Mouse (Mus musculus) CH12.LX (cell line): ENCODE results near the gene Hist3h2a. TPM values are rescaled to one million over a fixed set of nuclear protein-coding genes. Genes with fewer than 3 reads are reported as not detected.

Experiments
- DNase-seq: peaks from one replicate; pipeline ENCODE4 v3.0.0-alpha.2; 2013; ENCODE audit errors: extremely low read depth
- H3K27ac ChIP-seq: 2 replicates; pipeline ENCODE4 v1.5.1; 2012; ENCODE audit warnings: low read depth, mild to moderate bottlenecking, control low read depth, moderate library complexity; ENCODE audit not compliant: insufficient read depth
- H3K27me3 ChIP-seq: replicated peaks from 2 replicates; pipeline ENCODE3; 2012; ENCODE audit warnings: inconsistent platforms
- H3K36me3 ChIP-seq, 2 experiments: replicated peaks in 1 of 2; 2 replicates each; pipeline versions ENCODE3 to v1.6.1; 2012; ENCODE audit warnings: inconsistent platforms in 1 of 2, low read length in 1 of 2, mild to moderate bottlenecking in 1 of 2, mixed read lengths in 1 of 2, moderate library complexity in 1 of 2; ENCODE audit not compliant: control insufficient read depth in 1 of 2, insufficient read depth in 1 of 2
- H3K4me1 ChIP-seq, 2 experiments: 2 replicates each; pipeline ENCODE4 v1.6.1; 2012; ENCODE audit warnings: inconsistent platforms in 1 of 2, moderate library complexity in 1 of 2; ENCODE audit not compliant: insufficient read depth in 2 of 2, control insufficient read depth in 1 of 2
- H3K4me2 ChIP-seq: 2 replicates; pipeline ENCODE4 v1.6.1; 2012; ENCODE audit warnings: low read depth, mild to moderate bottlenecking, control low read depth; ENCODE audit not compliant: poor library complexity, insufficient read depth, severe bottlenecking
- H3K4me3 ChIP-seq, 3 experiments: fragments of 150-350 bp in 1 of 3; sonication (generic) in 1 of 3; replicated peaks in 1 of 3; 2 replicates each; pipeline versions ENCODE3 to v1.5.1; 2011 to 2012; ENCODE audit warnings: low read depth in 2 of 3, low read length in 2 of 3, mild to moderate bottlenecking in 2 of 3, moderate library complexity in 2 of 3, control low read depth in 1 of 3, improper control_type of control experiment in 1 of 3, inconsistent platforms in 1 of 3, mixed read lengths in 1 of 3; ENCODE audit not compliant: poor library complexity in 1 of 3
- H3K79me2 ChIP-seq: replicated peaks from 2 replicates; pipeline ENCODE4 v1.6.1; 2012; ENCODE audit warnings: mild to moderate bottlenecking, moderate library complexity; ENCODE audit not compliant: control insufficient read depth, poor library complexity, insufficient read depth, severe bottlenecking; ENCODE audit errors: extremely low read depth
- H3K9ac ChIP-seq: 2 replicates; pipeline ENCODE4 v1.6.1; 2012; ENCODE audit warnings: low read depth, mild to moderate bottlenecking, control low read depth, moderate library complexity; ENCODE audit not compliant: insufficient read depth
- H3K9me3 ChIP-seq: replicated peaks from 2 replicates; pipeline ENCODE3; 2012; ENCODE audit warnings: low read length, inconsistent platforms, mixed read lengths
- CHD1 ChIP-seq: IDR thresholded peaks from 2 replicates; pipeline ENCODE4 v1.6.1; 2012; ENCODE audit warnings: low read depth, low read length, improper control_type of control experiment, inconsistent platforms
- CHD2 ChIP-seq: IDR thresholded peaks from 2 replicates; pipeline ENCODE4 v1.6.1; 2011; ENCODE audit warnings: low read length, improper control_type of control experiment
- CTCF ChIP-seq, 2 experiments: IDR thresholded peaks in 1 of 2; conservative IDR thresholded peaks in 1 of 2; 2 replicates each; pipeline ENCODE4 v1.5.1; 2011 to 2012; ENCODE audit warnings: low read depth in 2 of 2, low read length in 2 of 2, improper control_type of control experiment in 1 of 2, inconsistent platforms in 1 of 2, mild to moderate bottlenecking in 1 of 2, moderate library complexity in 1 of 2
- E2F4 ChIP-seq: IDR thresholded peaks from 2 replicates; pipeline ENCODE4 v1.6.1; 2011; ENCODE audit warnings: low read depth, low read length, improper control_type of control experiment; ENCODE audit not compliant: insufficient replicate concordance
- ELF1 ChIP-seq: IDR thresholded peaks from 2 replicates; pipeline ENCODE4 v1.6.1; 2014; ENCODE audit warnings: low read depth, mild to moderate bottlenecking, inconsistent platforms, low read length, improper control_type of control experiment
- EP300 ChIP-seq: IDR thresholded peaks from 2 replicates; pipeline ENCODE4 v1.6.1; 2011; ENCODE audit warnings: low read length, improper control_type of control experiment
- ETS1 ChIP-seq: conservative IDR thresholded peaks from 2 replicates; pipeline ENCODE4 v1.6.1; 2012; ENCODE audit warnings: low read depth, mild to moderate bottlenecking, inconsistent platforms, low read length, improper control_type of control experiment, moderate library complexity
- HCFC1 ChIP-seq: IDR thresholded peaks from 2 replicates; pipeline ENCODE4 v1.6.1; 2012; ENCODE audit warnings: low read depth, mild to moderate bottlenecking, inconsistent platforms, low read length, improper control_type of control experiment
- JUN ChIP-seq: IDR thresholded peaks from 2 replicates; pipeline ENCODE4 v1.6.1; 2011; ENCODE audit warnings: low read depth, mild to moderate bottlenecking, low read length, improper control_type of control experiment, moderate library complexity; ENCODE audit not compliant: insufficient read depth
- KAT2A ChIP-seq: IDR thresholded peaks from 2 replicates; pipeline ENCODE4 v1.6.1; 2012; ENCODE audit warnings: low read length, improper control_type of control experiment, inconsistent platforms; ENCODE audit not compliant: insufficient replicate concordance
- MAFK ChIP-seq: IDR thresholded peaks from 2 replicates; pipeline ENCODE4 v1.6.1; 2011; ENCODE audit warnings: low read length, improper control_type of control experiment; ENCODE audit not compliant: insufficient replicate concordance
- MAX ChIP-seq: IDR thresholded peaks from 2 replicates; pipeline ENCODE4 v1.6.1; 2011; ENCODE audit warnings: low read length, improper control_type of control experiment
- MAZ ChIP-seq: IDR thresholded peaks from 2 replicates; pipeline ENCODE4 v1.6.1; 2012; ENCODE audit warnings: low read depth, mild to moderate bottlenecking, inconsistent platforms, low read length, improper control_type of control experiment, moderate library complexity
- MXI1 ChIP-seq: IDR thresholded peaks from 2 replicates; pipeline ENCODE4 v1.6.1; 2011; ENCODE audit warnings: mild to moderate bottlenecking, low read depth, low read length, improper control_type of control experiment
- MYC ChIP-seq: IDR thresholded peaks from 2 replicates; pipeline ENCODE4 v1.6.1; 2011; ENCODE audit warnings: low read depth, mild to moderate bottlenecking, improper control_type of control experiment, low read length
- NELFE ChIP-seq: IDR thresholded peaks from 2 replicates; pipeline ENCODE4 v1.6.1; 2011; ENCODE audit warnings: low read depth, low read length, improper control_type of control experiment
- NRF1 ChIP-seq: IDR thresholded peaks from 2 replicates; pipeline ENCODE4 v1.6.1; 2014; ENCODE audit warnings: low read depth, mild to moderate bottlenecking, inconsistent platforms, low read length, improper control_type of control experiment, moderate library complexity
- POLR2A ChIP-seq: IDR thresholded peaks from 2 replicates; pipeline ENCODE4 v1.6.1; 2011; ENCODE audit warnings: low read depth, mild to moderate bottlenecking, improper control_type of control experiment, low read length
- RAD21 ChIP-seq: IDR thresholded peaks from 2 replicates; pipeline ENCODE4 v1.6.1; 2011; ENCODE audit warnings: low read depth, mild to moderate bottlenecking, low read length, improper control_type of control experiment, moderate library complexity
- SIN3A ChIP-seq: IDR thresholded peaks from 2 replicates; pipeline ENCODE4 v1.6.1; 2012; ENCODE audit warnings: low read length, improper control_type of control experiment, inconsistent platforms
- TCF12 ChIP-seq: IDR thresholded peaks from 2 replicates; pipeline ENCODE4 v1.6.1; 2014; ENCODE audit warnings: low read depth, mild to moderate bottlenecking, inconsistent platforms, low read length, improper control_type of control experiment
- UBTF ChIP-seq: IDR thresholded peaks from 2 replicates; pipeline ENCODE4 v1.6.1; 2012; ENCODE audit warnings: low read depth, mild to moderate bottlenecking, inconsistent platforms, low read length, improper control_type of control experiment, moderate library complexity
- USF2 ChIP-seq: conservative IDR thresholded peaks from 2 replicates; pipeline ENCODE4 v1.6.1; 2011; ENCODE audit warnings: low read depth, low read length, improper control_type of control experiment
- ZC3H11A ChIP-seq: IDR thresholded peaks from 2 replicates; pipeline ENCODE4 v1.6.1; 2012; ENCODE audit warnings: low read depth, mild to moderate bottlenecking, inconsistent platforms, low read length, improper control_type of control experiment
- ZKSCAN1 ChIP-seq: IDR thresholded peaks from 2 replicates; pipeline ENCODE4 v1.6.1; 2012; ENCODE audit warnings: low read depth, inconsistent platforms, low read length, improper control_type of control experiment, borderline replicate concordance
- ZNF384 ChIP-seq: IDR thresholded peaks from 2 replicates; pipeline ENCODE4 v1.6.1; 2012; ENCODE audit warnings: low read depth, low read length, improper control_type of control experiment, inconsistent platforms
- dilution Hi-C: fragments of 300-500 bp; cut with MboI; formaldehyde crosslinking; loops from 2 replicates; pipeline ENCODE4 v1.14.3; 2020; ENCODE audit warnings: low sequenced_read_pairs; ENCODE audit not compliant: extremely low pct_unique_long_range_greater_than_20kb, extremely low pct_ligation_motif_present
- in situ Hi-C: fragments of 300-500 bp; cut with MboI; formaldehyde crosslinking; loops from 3 replicates; pipeline ENCODE4 v1.14.3; 2019; ENCODE audit warnings: low sequenced_read_pairs, low pct_ligation_motif_present, low pct_unique_long_range_greater_than_20kb, mixed read lengths
- polyA plus RNA-seq: library from polyadenylated mRNA; unstranded; fragments of >175 nt; gene quantifications from 2 replicates; pipeline ENCODE4 v1.2.1, GENCODE M21; 2012; ENCODE audit warnings: low read depth; ENCODE audit not compliant: insufficient read length
- total RNA-seq, 2 experiments: library from RNA; depleted of rRNA; stranded (reverse); fragments of 300-350 nt in 1 of 2; fragments of >200 nt in 1 of 2; gene quantifications; 2 replicates each; pipeline ENCODE4 v1.2.3; 2012 to 2014

The Hist3h2a gene
- total and polyA plus RNA-seq, 3 experiments, result 1.2 to 97.2 (median 6.1) TPM

GRCm38 (mm10) chr11:58974414-58974813, 19.9 kb downstream of the Hist3h2a start:
- no peak overlapping the region for H3K4me2 ChIP-seq
- H3K4me1 ChIP-seq, result peaks cover 14 to 68% of the 10 kb centered on the region in 2 experiments
- no peak for DNase-seq
- dilution Hi-C loops (no loop called here), in situ Hi-C loops (no loop called here)
- no peak for TF ChIP-seq ETS1
- TF ChIP-seq CTCF (conservative IDR thresholded peaks at IDR 0.05 in 1 of 2, IDR thresholded peaks at IDR 0.05 in 1 of 2; ENCODE audit: low read depth in 2 of 2, low read length in 2 of 2), result no peak
- no peaks in the 10 kb centered on the region for H3K27me3 ChIP-seq
- peaks cover 46% of the 10 kb centered on the region for H3K79me2 ChIP-seq
- no peak overlapping the region; the same call in 1 of the 2 replicates for H3K9ac ChIP-seq
- no peak overlapping the region for H3K4me3 ChIP-seq
- H3K27ac ChIP-seq, result no peak overlapping the region
- H3K9me3 ChIP-seq, result no peaks in the 10 kb centered on the region
- peaks cover 16 to 52% of the 10 kb centered on the region in 2 experiments for H3K36me3 ChIP-seq

DNA sequence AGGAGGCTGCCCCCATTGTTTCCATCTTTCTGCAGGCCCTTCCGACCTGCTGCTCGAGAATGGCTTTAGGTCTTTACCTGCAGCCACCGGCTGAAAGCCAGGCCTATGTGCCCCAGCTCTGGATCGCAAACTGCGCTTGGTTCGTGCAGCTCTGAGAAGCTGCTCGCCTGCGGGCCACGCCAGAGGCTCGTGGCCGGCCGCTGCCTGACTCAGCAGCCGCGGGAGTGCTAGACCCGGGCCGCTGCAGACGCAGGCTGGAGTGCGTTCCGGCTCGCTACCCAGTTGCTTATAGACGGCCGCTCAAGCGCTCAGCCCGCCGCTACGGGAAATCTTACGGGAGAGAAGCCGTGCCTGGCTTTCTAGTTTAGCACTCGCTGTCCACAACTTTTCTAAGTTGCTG, 22.7 kb downstream of the Hist3h2a start:
- peaks cover 20 to 59% of the 10 kb centered on the region in 2 experiments for H3K4me1 ChIP-seq
- no peaks in the 10 kb centered on the region for H3K9me3 ChIP-seq
- H3K36me3 ChIP-seq, result peaks cover 2 to 45% of the 10 kb centered on the region in 2 experiments
- peak; percentile 39 for DNase-seq
- peak overlapping the region; percentile 62 for H3K4me2 ChIP-seq
- TF ChIP-seq UBTF (0 out of 2 replicates have a peak, but pooled peaks have one; percentile 34), ZKSCAN1 (no peak), ZC3H11A (no peak), CHD1 (peak; percentile 55), CTCF (conservative IDR thresholded peaks at IDR 0.05 in 1 of 2, IDR thresholded peaks at IDR 0.05 in 1 of 2; ENCODE audit: low read depth in 2 of 2, low read length in 2 of 2) (no peak), JUN (no peak)
- dilution Hi-C loops (no loop called here), in situ Hi-C loops (no loop called here)
- H3K27ac ChIP-seq, result peak overlapping the region; percentile 40
- no peaks in the 10 kb centered on the region for H3K27me3 ChIP-seq
- H3K9ac ChIP-seq, result peak overlapping the region; percentile 86
- peak overlapping the region; percentile 70 to 99 (median 96) for H3K4me3 ChIP-seq
- peaks cover 64% of the 10 kb centered on the region for H3K79me2 ChIP-seq

GRCm38 (mm10) chr11:58977607-58978026, 23.1 kb downstream of the Hist3h2a start:
- DNase-seq, result peak; percentile 31
- Histone ChIP-seq H3K4me3 (peak overlapping the region; percentile 70 to 99 (median 96)), H3K9ac (peak overlapping the region; percentile 86), H3K4me2 (peak overlapping the region; percentile 62), H3K27ac (peak overlapping the region; percentile 40), H3K79me2 (peaks cover 62% of the 10 kb centered on the region), H3K9me3 (no peaks in the 10 kb centered on the region), H3K4me1 (peaks cover 22 to 59% of the 10 kb centered on the region in 2 experiments), H3K27me3 (no peaks in the 10 kb centered on the region), H3K36me3 (peaks cover 6 to 45% of the 10 kb centered on the region in 2 experiments)
- dilution Hi-C loops (no loop called here), in situ Hi-C loops (no loop called here)
- TF ChIP-seq MYC, result peak; percentile 73; the same call in 1 of the 2 replicates
- no peak for TF ChIP-seq HCFC1
- no peak for TF ChIP-seq RAD21
- TF ChIP-seq TCF12, result no peak
- TF ChIP-seq USF2, result no peak
- TF ChIP-seq KAT2A, result no peak
- TF ChIP-seq NELFE, result peak; percentile 95; the same call in 1 of the 2 replicates
- TF ChIP-seq ELF1, result no peak
- TF ChIP-seq ZC3H11A, result no peak
- TF ChIP-seq SIN3A, result no peak; the same call in 1 of the 2 replicates
- peak; percentile 71 for TF ChIP-seq MXI1
- no peak for TF ChIP-seq E2F4
- TF ChIP-seq JUN, result no peak
- no peak for TF ChIP-seq ZKSCAN1
- no peak for TF ChIP-seq POLR2A
- TF ChIP-seq NRF1, result no peak
- TF ChIP-seq MAZ, result no peak
- TF ChIP-seq MAX, result peak; percentile 78
- no peak for TF ChIP-seq CHD2
- no peak for TF ChIP-seq MAFK
- TF ChIP-seq ZNF384, result no peak; the same call in 1 of the 2 replicates
- TF ChIP-seq EP300, result no peak
